Mouse (Mus musculus) heart, adult 2 months (tissue): ENCODE measurements at regions not wholly inside any gene's neighbourhood (a gene's known extent, or its start where the extent isn't known, plus 50 kb on each side); places are given as distances from the start of the nearest gene placed in this dataset.

Experiments
- DNase-seq, 2 experiments: peaks; one replicate each; pipeline ENCODE4 v3.0.0; 2021
- H3K27ac ChIP-seq: fragments of 200-600 bp; 2 replicates; pipeline ENCODE4 v1.8.1; 2022
- H3K27me3 ChIP-seq: fragments of 200-500 bp; 2 replicates; pipeline ENCODE4 v1.6.1; 2012; ENCODE audit warnings: mild to moderate bottlenecking, low read length, inconsistent platforms, mixed read lengths; ENCODE audit not compliant: control insufficient read depth, insufficient read depth
- H3K36me3 ChIP-seq: fragments of 200-500 bp; 2 replicates; pipeline ENCODE4 v1.6.1; 2012; ENCODE audit warnings: low read length, inconsistent platforms; ENCODE audit not compliant: control insufficient read depth, insufficient read depth
- H3K4me1 ChIP-seq: fragments of 200-500 bp; 2 replicates; pipeline ENCODE4 v1.6.1; 2011; ENCODE audit warnings: low read length; ENCODE audit not compliant: control insufficient read depth, insufficient read depth
- H3K4me3 ChIP-seq: fragments of 200-600 bp; 2 replicates; pipeline ENCODE4 v1.8.1; 2022
- H3K79me2 ChIP-seq: fragments of 200-500 bp; replicated peaks from 2 replicates; pipeline ENCODE4 v1.6.1; 2012; ENCODE audit warnings: mild to moderate bottlenecking, inconsistent platforms, low read length, moderate library complexity, mixed read lengths; ENCODE audit not compliant: control insufficient read depth, insufficient read depth
- H3K9ac ChIP-seq: fragments of 200-500 bp; 2 replicates; pipeline ENCODE4 v1.6.1; 2012; ENCODE audit warnings: low read depth, mild to moderate bottlenecking, control low read depth, inconsistent platforms, low read length, mixed read lengths
- CTCF ChIP-seq: fragments of 200-600 bp; IDR thresholded peaks from 2 replicates; pipeline ENCODE4 v1.8.1; 2022; ENCODE audit warnings: antibody characterized with exemption, mild to moderate bottlenecking, moderate library complexity
- EP300 ChIP-seq: fragments of 200-500 bp; IDR thresholded peaks from 2 replicates; pipeline ENCODE4 v1.6.1; 2011; ENCODE audit warnings: low read depth, low read length, control low read depth; ENCODE audit not compliant: insufficient read depth
- POLR2A ChIP-seq: fragments of 200-500 bp; IDR thresholded peaks from 2 replicates; pipeline ENCODE4 v1.6.1; 2011; ENCODE audit warnings: mild to moderate bottlenecking, low read depth, low read length, control low read depth; ENCODE audit not compliant: insufficient read depth
- WGBS: fragments of 180-500 bp; shearing (Covaris S2); methylation state at CpG from one replicate; pipeline ENCODE4 v1.1.7; 2018; 5-methylcytosine and 5-hydroxymethylcytosine counted together
- intact Hi-C: fragments of 180-260 bp; cut with DNase I; formaldehyde crosslinking; loops from one replicate; pipeline ENCODE4 v1.15.1; 2025

- H3K27ac ChIP-seq: no peak overlapping the region
- H3K4me3 ChIP-seq: no peak overlapping the region
- no peaks in the 10 kb centered on the region for H3K36me3 ChIP-seq
- no peaks in the 10 kb centered on the region for H3K27me3 ChIP-seq
- no peak for TF ChIP-seq CTCF
- no peak for TF ChIP-seq EP300
- TF ChIP-seq POLR2A: no peak
- intact Hi-C loops: no loop called here
- H3K9ac ChIP-seq: no peak overlapping the region
- no peaks in the 10 kb centered on the region for H3K79me2 ChIP-seq
- 71% methylated on average over 5 of the region's 5 CpGs for WGBS
- DNase-seq: no peak
- H3K4me1 ChIP-seq: no peaks in the 10 kb centered on the region
These were observed 243.0 kb downstream of the Dcdc2c start for GRCm38 (mm10) chr12:28309226-28309625.

- Histone ChIP-seq H3K36me3 (no peaks in the 10 kb centered on the region), H3K9ac (no peak overlapping the region), H3K79me2 (no peaks in the 10 kb centered on the region), H3K4me3 (no peak overlapping the region), H3K4me1 (no peaks in the 10 kb centered on the region), H3K27me3 (no peaks in the 10 kb centered on the region), H3K27ac (no peak overlapping the region)
- 78% methylated on average over 2 of the region's 2 CpGs for WGBS
- TF ChIP-seq CTCF (no peak), EP300 (no peak), POLR2A (no peak)
- DNase-seq: no peak
- intact Hi-C loops: no loop called here
These were observed 250.1 kb downstream of the Dcdc2c start for GRCm38 (mm10) chr12:28302038-28302581.

- no peak overlapping the region for H3K4me3 ChIP-seq
- WGBS: 85% methylated on average over 5 of the region's 5 CpGs
- no peak for TF ChIP-seq POLR2A
- no peak for TF ChIP-seq CTCF
- TF ChIP-seq EP300: no peak
These were observed 263.8 kb downstream of the Dcdc2c start for GRCm38 (mm10) chr12:28288376-28288896.

GRCm38 (mm10) chr12:28255524-28255923 lies 296.7 kb downstream of the Dcdc2c start:
- intact Hi-C loops: no loop called here
- H3K4me3 ChIP-seq: no peak overlapping the region
- no peaks in the 10 kb centered on the region for H3K4me1 ChIP-seq
- H3K36me3 ChIP-seq: no peaks in the 10 kb centered on the region
- WGBS: 85% methylated on average over 3 of the region's 3 CpGs
- no peaks in the 10 kb centered on the region for H3K79me2 ChIP-seq
- H3K27me3 ChIP-seq: no peaks in the 10 kb centered on the region
- TF ChIP-seq EP300 (no peak), CTCF (no peak), POLR2A (no peak)
- no peak for DNase-seq
- no peak overlapping the region for H3K9ac ChIP-seq
- no peak overlapping the region for H3K27ac ChIP-seq

More at GRCm38 (mm10) chr12:28288376-28288896, 263.8 kb downstream of the Dcdc2c start:
- intact Hi-C loops: no loop called here
- H3K36me3 ChIP-seq: no peaks in the 10 kb centered on the region
- H3K79me2 ChIP-seq: no peaks in the 10 kb centered on the region
- no peaks in the 10 kb centered on the region for H3K27me3 ChIP-seq
- H3K9ac ChIP-seq: no peak overlapping the region
- no peak overlapping the region for H3K27ac ChIP-seq
- DNase-seq: no peak
- H3K4me1 ChIP-seq: no peaks in the 10 kb centered on the region

GRCm38 (mm10) chr12:28250526-28250925 lies 301.7 kb downstream of the Dcdc2c start:
- H3K36me3 ChIP-seq: no peaks in the 10 kb centered on the region

GRCm38 (mm10) chr12:28248749-28249148 lies 303.4 kb downstream of the Dcdc2c start:
- H3K4me3 ChIP-seq: no peak overlapping the region
- no peaks in the 10 kb centered on the region for H3K27me3 ChIP-seq
- intact Hi-C loops: no loop called here
- no peak for TF ChIP-seq EP300
- TF ChIP-seq CTCF: peak; percentile 61
- no peak overlapping the region for H3K9ac ChIP-seq
- no peaks in the 10 kb centered on the region for H3K36me3 ChIP-seq
- no peaks in the 10 kb centered on the region for H3K4me1 ChIP-seq
- no peak for DNase-seq
- no peaks in the 10 kb centered on the region for H3K79me2 ChIP-seq
- no peak overlapping the region for H3K27ac ChIP-seq
- 54% methylated on average over 3 of the region's 3 CpGs for WGBS

More at GRCm38 (mm10) chr12:28250526-28250925, 301.7 kb downstream of the Dcdc2c start:
- Histone ChIP-seq H3K79me2 (no peaks in the 10 kb centered on the region), H3K4me3 (no peak overlapping the region), H3K9ac (no peak overlapping the region), H3K27ac (no peak overlapping the region), H3K4me1 (no peaks in the 10 kb centered on the region), H3K27me3 (no peaks in the 10 kb centered on the region)
- 57% methylated on average over 1 of the region's 1 CpGs for WGBS
- intact Hi-C loops: no loop called here
- DNase-seq: no peak
- no peak for TF ChIP-seq EP300
- TF ChIP-seq POLR2A: no peak
- TF ChIP-seq CTCF: no peak
